Mouse (Mus musculus): ENCODE measurements around the gene Dis3l. TPM values are rescaled to one million over a fixed set of nuclear protein-coding genes. Genes with fewer than 3 reads are reported as not detected.
A peak's percentile ranks its signal among the peaks of the same experiment; 100 is the strongest.

The Dis3l gene
- polyA plus RNA-seq, 1 experiment, result 2.5 TPM

GRCm38 (mm10) chr9:64361231-64361950, 20.3 kb upstream of the Dis3l start:
- Histone ChIP-seq H3K9me3 (peaks cover 10% of the 10 kb centered on the region), H3K4me1 (no peaks in the 10 kb centered on the region), H3K27me3 (replicated peaks) (peaks cover 35% of the 10 kb centered on the region), H3K4me3 (replicated peaks) (no peak overlapping the region), H3K36me3 (replicated peaks; ENCODE audit: low read length) (no peaks in the 10 kb centered on the region)
- no peak for TF ChIP-seq GATA1 (IDR thresholded peaks at IDR 0.05; ENCODE audit: borderline replicate concordance, low read length)

DNA sequence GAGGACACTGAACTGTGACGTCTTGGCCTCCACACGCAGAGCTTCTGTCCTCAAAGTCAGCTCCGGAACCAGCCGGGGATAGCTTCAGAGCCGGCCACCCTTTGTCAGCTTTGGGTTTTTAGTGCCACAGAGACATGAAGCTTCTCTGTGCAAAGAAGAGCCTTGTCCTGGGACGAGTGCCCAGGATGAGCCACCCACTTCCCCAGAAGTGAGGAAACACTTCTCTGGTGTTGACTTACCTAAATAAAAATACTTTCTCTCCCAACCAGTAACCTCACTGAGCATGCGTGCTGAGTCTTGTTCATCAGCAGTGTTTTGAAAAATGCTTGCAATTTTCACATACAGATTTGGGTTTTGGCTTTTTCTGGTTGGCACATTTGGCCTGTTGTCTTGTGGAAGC, 14.5 kb upstream of the Dis3l start:
- H3K4me1 ChIP-seq, result no peaks in the 10 kb centered on the region
- H3K27me3 ChIP-seq (replicated peaks), result peaks cover 43% of the 10 kb centered on the region
- peaks cover 10% of the 10 kb centered on the region for H3K9me3 ChIP-seq
- no peak overlapping the region for H3K4me3 ChIP-seq (replicated peaks)
- TF ChIP-seq GATA1 (IDR thresholded peaks at IDR 0.05; ENCODE audit: borderline replicate concordance, low read length) (no peak), FLI1 (IDR thresholded peaks at IDR 0.05; ENCODE audit: low read length) (no peak)
- no peaks in the 10 kb centered on the region for H3K36me3 ChIP-seq (replicated peaks; ENCODE audit: low read length)

DNA sequence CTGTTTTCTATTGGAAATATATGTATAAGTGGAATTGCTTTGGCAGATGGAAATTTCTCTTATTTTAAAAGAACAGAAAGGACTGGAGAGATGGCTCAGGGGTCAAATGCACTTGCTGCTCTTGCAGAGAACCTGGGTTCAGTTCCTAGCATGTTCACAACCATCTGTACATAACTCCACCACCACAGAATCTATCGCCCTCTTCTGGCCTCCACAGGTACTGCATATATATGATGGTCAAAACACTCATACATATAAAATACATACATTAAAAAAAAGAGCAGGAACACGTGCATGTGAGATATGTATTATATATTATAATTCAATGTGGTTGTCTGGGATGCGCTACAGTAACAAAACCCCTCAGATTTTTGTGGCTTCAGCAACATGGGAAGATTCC, 10.1 kb upstream of the Dis3l start:
- TF ChIP-seq FLI1 (IDR thresholded peaks at IDR 0.05; ENCODE audit: low read length) (no peak), GATA1 (IDR thresholded peaks at IDR 0.05; ENCODE audit: borderline replicate concordance, low read length) (no peak)

GRCm38 (mm10) chr9:64349490-64349889, 8.4 kb upstream of the Dis3l start:
- H3K4me3 ChIP-seq (replicated peaks), result no peak overlapping the region
- no peaks in the 10 kb centered on the region for H3K36me3 ChIP-seq (replicated peaks; ENCODE audit: low read length)
- H3K9me3 ChIP-seq, result no peaks in the 10 kb centered on the region
- no peaks in the 10 kb centered on the region; the same call in 1 of the 2 replicates for H3K4me1 ChIP-seq
- peaks cover 13% of the 10 kb centered on the region for H3K27me3 ChIP-seq (replicated peaks)
- TF ChIP-seq GATA1 (IDR thresholded peaks at IDR 0.05; ENCODE audit: borderline replicate concordance, low read length) (no peak), FLI1 (IDR thresholded peaks at IDR 0.05; ENCODE audit: low read length) (no peak)

More for the DNA sequence above, 10.1 kb upstream of the Dis3l start:
- Histone ChIP-seq H3K9me3 (no peaks in the 10 kb centered on the region), H3K4me3 (replicated peaks) (no peak overlapping the region), H3K4me1 (no peaks in the 10 kb centered on the region), H3K36me3 (replicated peaks; ENCODE audit: low read length) (no peaks in the 10 kb centered on the region), H3K27me3 (replicated peaks) (peaks cover 23% of the 10 kb centered on the region)

DNA sequence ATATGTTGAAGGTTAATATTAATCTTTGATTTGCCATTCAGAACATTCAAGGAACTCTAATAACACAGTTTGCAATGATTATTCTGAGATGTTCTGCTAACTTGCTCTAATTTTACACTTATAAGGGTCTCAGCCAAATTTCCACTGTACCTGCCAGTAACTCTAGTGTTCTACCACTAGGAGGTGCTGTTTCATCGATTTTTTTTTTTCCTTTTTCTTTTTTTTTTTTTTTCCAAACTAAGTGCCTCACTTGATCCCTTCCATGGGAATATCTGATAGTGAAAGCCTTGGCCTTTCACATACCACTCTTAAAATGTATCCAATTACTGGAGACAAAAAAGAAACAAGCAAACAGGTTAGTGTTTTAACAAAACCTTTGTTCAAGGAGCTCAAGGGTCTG, 6.3 kb upstream of the Dis3l start:
- H3K27me3 ChIP-seq (replicated peaks), result peaks cover 2% of the 10 kb centered on the region
- no peaks in the 10 kb centered on the region for H3K9me3 ChIP-seq
- H3K4me1 ChIP-seq, result no peaks in the 10 kb centered on the region; the same call in 1 of the 2 replicates
- no peaks in the 10 kb centered on the region for H3K36me3 ChIP-seq (replicated peaks; ENCODE audit: low read length)
- TF ChIP-seq FLI1 (IDR thresholded peaks at IDR 0.05; ENCODE audit: low read length), result no peak
- TF ChIP-seq GATA1 (IDR thresholded peaks at IDR 0.05; ENCODE audit: borderline replicate concordance, low read length), result no peak
- H3K4me3 ChIP-seq (replicated peaks), result no peak overlapping the region

- H3K4me1 ChIP-seq, result peaks cover 6% of the 10 kb centered on the region
- H3K36me3 ChIP-seq (replicated peaks; ENCODE audit: low read length), result no peaks in the 10 kb centered on the region
- H3K27me3 ChIP-seq (replicated peaks), result no peaks in the 10 kb centered on the region
- no peak overlapping the region for H3K4me3 ChIP-seq (replicated peaks)
- TF ChIP-seq FLI1 (IDR thresholded peaks at IDR 0.05; ENCODE audit: low read length) (no peak), GATA1 (IDR thresholded peaks at IDR 0.05; ENCODE audit: borderline replicate concordance, low read length) (no peak)
- no peaks in the 10 kb centered on the region for H3K9me3 ChIP-seq
Measured at GRCm38 (mm10) chr9:64345931-64346330, 4.8 kb upstream of the Dis3l start.

DNA sequence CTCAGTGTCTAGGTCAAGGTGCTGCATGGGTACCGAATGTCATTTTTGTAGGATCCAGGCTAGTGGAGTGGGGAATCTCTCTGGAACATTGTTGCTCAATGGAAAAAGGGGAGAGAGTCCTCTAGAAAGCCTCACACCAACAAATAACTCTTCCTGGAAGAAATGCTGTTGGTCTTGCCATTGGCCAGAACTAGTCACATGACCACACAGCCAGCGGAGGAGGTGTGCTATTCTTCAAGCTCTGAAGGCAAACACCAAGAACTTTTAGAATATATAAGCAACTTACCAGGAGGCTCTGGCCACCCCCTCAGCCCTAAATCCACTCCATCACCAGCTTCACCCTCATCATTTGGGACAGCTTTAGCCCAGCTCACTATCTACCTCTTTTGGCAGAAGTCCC, 2.6 kb upstream of the Dis3l start:
- H3K4me3 ChIP-seq (replicated peaks), result no peak overlapping the region
- TF ChIP-seq FLI1 (IDR thresholded peaks at IDR 0.05; ENCODE audit: low read length) (no peak), GATA1 (IDR thresholded peaks at IDR 0.05; ENCODE audit: borderline replicate concordance, low read length) (no peak)
- H3K9me3 ChIP-seq, result no peaks in the 10 kb centered on the region
- H3K4me1 ChIP-seq, result peaks cover 15% of the 10 kb centered on the region
- H3K27me3 ChIP-seq (replicated peaks), result no peaks in the 10 kb centered on the region
- no peaks in the 10 kb centered on the region for H3K36me3 ChIP-seq (replicated peaks; ENCODE audit: low read length)

- Histone ChIP-seq H3K27me3 (replicated peaks) (no peaks in the 10 kb centered on the region), H3K4me1 (peaks cover 15% of the 10 kb centered on the region), H3K4me3 (replicated peaks) (no peak overlapping the region), H3K36me3 (replicated peaks; ENCODE audit: low read length) (peaks cover 13% of the 10 kb centered on the region), H3K9me3 (no peaks in the 10 kb centered on the region)
- TF ChIP-seq GATA1 (IDR thresholded peaks at IDR 0.05; ENCODE audit: borderline replicate concordance, low read length) (no peak), FLI1 (IDR thresholded peaks at IDR 0.05; ENCODE audit: low read length) (no peak)
Measured at GRCm38 (mm10) chr9:64341671-64342070, 583 bp upstream of the Dis3l start.

DNA sequence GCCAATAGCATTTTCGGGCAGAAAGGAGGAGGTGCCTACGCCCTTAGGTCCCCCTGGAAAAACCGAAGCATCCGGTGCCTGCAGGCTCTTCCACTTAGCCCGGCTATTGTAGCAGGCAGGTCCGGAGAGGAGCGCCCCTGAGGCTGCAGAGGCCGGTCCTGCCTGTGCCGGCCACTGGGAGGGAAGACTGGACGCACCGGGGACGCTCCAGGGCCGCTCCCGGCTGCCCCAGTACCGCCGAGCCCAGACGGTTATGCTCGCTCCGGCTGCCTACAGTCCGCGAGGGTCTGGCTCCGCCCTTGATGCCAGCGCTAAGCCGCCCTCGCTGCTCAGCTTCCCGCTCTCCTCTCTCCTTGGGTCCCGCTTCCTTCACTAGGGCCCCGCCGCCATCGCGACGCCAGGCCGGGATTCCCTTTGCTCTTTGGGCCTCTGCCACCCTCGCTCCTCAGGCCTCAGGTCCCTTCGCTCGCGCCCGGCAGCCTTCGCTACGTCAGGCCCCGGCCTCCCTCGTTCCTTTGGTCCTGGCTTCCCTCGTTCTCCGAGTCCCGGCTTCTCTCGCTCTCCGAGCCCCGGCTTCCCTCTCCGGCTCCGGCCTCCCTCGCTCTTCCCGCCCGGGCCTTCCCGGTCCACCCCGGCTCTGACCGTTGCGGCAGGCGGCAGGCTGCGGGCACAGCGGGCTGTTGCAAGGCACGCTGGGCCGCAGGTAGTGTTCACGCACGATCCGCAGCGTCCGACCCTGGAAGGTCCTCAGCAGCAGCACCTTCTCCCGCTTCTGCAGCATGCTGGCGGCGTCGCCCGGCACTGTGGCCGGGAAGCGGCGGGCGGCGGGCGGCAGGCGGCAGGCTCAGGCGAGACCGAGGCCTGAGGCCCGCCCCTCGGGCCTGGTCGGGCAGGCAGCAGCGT, 486 bp downstream of the Dis3l start:
- Histone ChIP-seq H3K4me1 (peaks cover 15% of the 10 kb centered on the region), H3K36me3 (replicated peaks; ENCODE audit: low read length) (peaks cover 23% of the 10 kb centered on the region), H3K9me3 (no peaks in the 10 kb centered on the region), H3K4me3 (replicated peaks) (peak overlapping the region; percentile 98), H3K27me3 (replicated peaks) (no peaks in the 10 kb centered on the region)
- TF ChIP-seq GATA1 (IDR thresholded peaks at IDR 0.05; ENCODE audit: borderline replicate concordance, low read length) (no peak), FLI1 (IDR thresholded peaks at IDR 0.05; ENCODE audit: low read length) (no peak)

GRCm38 (mm10) chr9:64339361-64339760, 1.7 kb downstream of the Dis3l start:
- H3K9me3 ChIP-seq, result no peaks in the 10 kb centered on the region
- TF ChIP-seq GATA1 (IDR thresholded peaks at IDR 0.05; ENCODE audit: borderline replicate concordance, low read length), result no peak
- no peak for TF ChIP-seq FLI1 (IDR thresholded peaks at IDR 0.05; ENCODE audit: low read length)
- H3K36me3 ChIP-seq (replicated peaks; ENCODE audit: low read length), result peaks cover 30% of the 10 kb centered on the region
- peaks cover 15% of the 10 kb centered on the region for H3K4me1 ChIP-seq
- H3K27me3 ChIP-seq (replicated peaks), result no peaks in the 10 kb centered on the region
- no peak overlapping the region for H3K4me3 ChIP-seq (replicated peaks)

All from megakaryocyte, embryonic 14.5 days (primary cell).